Mouse (Mus musculus) midbrain, embryonic 16.5 days (tissue): ENCODE measurements at regions not wholly inside any gene's neighbourhood (a gene's known extent, or its start where the extent isn't known, plus 50 kb on each side); places are given as distances from the start of the nearest gene placed in this dataset.

Source experiments
- ATAC-seq: fragments of 200-750 bp; cut with Nextera tagmentation; 2 replicates; pipeline ENCODE4 v1.8.0; 2017; ENCODE audit warnings: moderate TSS enrichment
- H3K27ac ChIP-seq: fragments of 300-500 bp; sonication (generic); 2 replicates; pipeline ENCODE4 v1.5.1; 2014; ENCODE audit warnings: mild to moderate bottlenecking, low read length, mixed read lengths
- H3K27me3 ChIP-seq: fragments of 300-500 bp; sonication (generic); 2 replicates; pipeline ENCODE4 v1.6.1; 2014; ENCODE audit warnings: low read depth, low read length, mixed read lengths; ENCODE audit not compliant: control insufficient read depth, insufficient read depth
- H3K36me3 ChIP-seq: fragments of 300-500 bp; sonication (generic); 2 replicates; pipeline ENCODE4 v1.6.1; 2014; ENCODE audit warnings: mild to moderate bottlenecking, low read length, moderate library complexity, mixed read lengths; ENCODE audit not compliant: control insufficient read depth, insufficient read depth
- H3K4me1 ChIP-seq: fragments of 300-500 bp; sonication (generic); 2 replicates; pipeline ENCODE4 v1.6.1; 2014; ENCODE audit warnings: mild to moderate bottlenecking, low read length, mixed read lengths; ENCODE audit not compliant: control insufficient read depth, insufficient read depth
- H3K4me2 ChIP-seq: fragments of 300-500 bp; sonication (generic); 2 replicates; pipeline ENCODE4 v1.6.1; 2014; ENCODE audit warnings: mild to moderate bottlenecking, low read length, mixed read lengths
- H3K4me3 ChIP-seq: fragments of 300-500 bp; sonication (generic); 2 replicates; pipeline ENCODE4 v1.5.1; 2014; ENCODE audit warnings: low read depth, mild to moderate bottlenecking, low read length, moderate library complexity, mixed read lengths
- H3K9ac ChIP-seq: fragments of 300-500 bp; sonication (generic); 2 replicates; pipeline ENCODE4 v1.6.1; 2014; ENCODE audit warnings: low read depth, low read length, mixed read lengths
- H3K9me3 ChIP-seq: fragments of 300-500 bp; sonication (generic); replicated peaks from 2 replicates; pipeline ENCODE4 v1.6.1; 2014; ENCODE audit warnings: mild to moderate bottlenecking, low read length, mixed read lengths; ENCODE audit not compliant: control insufficient read depth, poor library complexity, severe bottlenecking
- WGBS: fragments of 180-500 bp; shearing (Covaris S2); extraction: QIAGEN DNeasy Blood & Tissue Kit; methylation state at CpG from one replicate; pipeline ENCODE4 v1.1.7; 2014; 5-methylcytosine and 5-hydroxymethylcytosine counted together

- Histone ChIP-seq H3K4me2 (no peak overlapping the region), H3K9me3 (no peaks in the 10 kb centered on the region), H3K9ac (no peak overlapping the region), H3K27me3 (no peaks in the 10 kb centered on the region), H3K4me1 (no peaks in the 10 kb centered on the region), H3K27ac (no peak overlapping the region), H3K4me3 (no peak overlapping the region), H3K36me3 (no peaks in the 10 kb centered on the region)
- no peak for ATAC-seq
- WGBS, result 93% methylated on average over 2 of the region's 2 CpGs
Measured at GRCm38 (mm10) chr16:74649207-74649606, 237.6 kb upstream of the Robo2 start.

GRCm38 (mm10) chr16:74648384-74648783, 236.8 kb upstream of the Robo2 start:
- Histone ChIP-seq H3K27me3 (no peaks in the 10 kb centered on the region), H3K4me2 (no peak overlapping the region), H3K4me1 (no peaks in the 10 kb centered on the region), H3K4me3 (no peak overlapping the region), H3K36me3 (no peaks in the 10 kb centered on the region), H3K27ac (no peak overlapping the region), H3K9me3 (no peaks in the 10 kb centered on the region), H3K9ac (no peak overlapping the region)
- no peak for ATAC-seq

GRCm38 (mm10) chr16:74644750-74645366, 233.2 kb upstream of the Robo2 start:
- no peak overlapping the region for H3K4me2 ChIP-seq
- H3K27ac ChIP-seq, result no peak overlapping the region
- H3K36me3 ChIP-seq, result no peaks in the 10 kb centered on the region
- no peak overlapping the region for H3K4me3 ChIP-seq
- no peaks in the 10 kb centered on the region for H3K4me1 ChIP-seq
- no peak overlapping the region for H3K9ac ChIP-seq
- peak; percentile 36; the same call in 1 of the 2 replicates for ATAC-seq
- WGBS, result 19% methylated on average over 10 of the region's 10 CpGs
- no peaks in the 10 kb centered on the region for H3K9me3 ChIP-seq
- no peaks in the 10 kb centered on the region for H3K27me3 ChIP-seq

- H3K9ac ChIP-seq, result no peak overlapping the region
- H3K9me3 ChIP-seq, result no peaks in the 10 kb centered on the region
- no peak for ATAC-seq
- H3K27me3 ChIP-seq, result no peaks in the 10 kb centered on the region
- no peaks in the 10 kb centered on the region for H3K4me1 ChIP-seq
- 82% methylated on average over 7 of the region's 7 CpGs for WGBS
- no peak overlapping the region for H3K4me3 ChIP-seq
- no peak overlapping the region for H3K27ac ChIP-seq
- H3K36me3 ChIP-seq, result no peaks in the 10 kb centered on the region
- no peak overlapping the region for H3K4me2 ChIP-seq
Measured at GRCm38 (mm10) chr16:74639805-74640204, 228.2 kb upstream of the Robo2 start.

- no peaks in the 10 kb centered on the region for H3K27me3 ChIP-seq
- H3K4me1 ChIP-seq, result no peaks in the 10 kb centered on the region
- ATAC-seq, result no peak
- H3K4me2 ChIP-seq, result no peak overlapping the region
- WGBS, result 44% methylated on average over 5 of the region's 5 CpGs
- H3K9ac ChIP-seq, result no peak overlapping the region
- H3K4me3 ChIP-seq, result no peak overlapping the region
- no peak overlapping the region for H3K27ac ChIP-seq
- no peaks in the 10 kb centered on the region for H3K36me3 ChIP-seq
- no peaks in the 10 kb centered on the region for H3K9me3 ChIP-seq
Measured at GRCm38 (mm10) chr16:74637638-74638037, 226.0 kb upstream of the Robo2 start.

- Histone ChIP-seq H3K4me3 (no peak overlapping the region), H3K36me3 (no peaks in the 10 kb centered on the region), H3K4me1 (no peaks in the 10 kb centered on the region), H3K4me2 (no peak overlapping the region), H3K27me3 (no peaks in the 10 kb centered on the region), H3K9ac (no peak overlapping the region), H3K9me3 (no peaks in the 10 kb centered on the region), H3K27ac (no peak overlapping the region)
- no peak for ATAC-seq
- 86% methylated on average over 2 of the region's 2 CpGs for WGBS
Measured at GRCm38 (mm10) chr16:74625783-74626182, 214.2 kb upstream of the Robo2 start.

GRCm38 (mm10) chr16:74612072-74612471, 200.4 kb upstream of the Robo2 start:
- WGBS, result 54% methylated on average over 4 of the region's 4 CpGs
- no peak overlapping the region for H3K27ac ChIP-seq
- no peaks in the 10 kb centered on the region for H3K9me3 ChIP-seq
- no peak for ATAC-seq
- H3K4me3 ChIP-seq, result no peak overlapping the region
- H3K4me1 ChIP-seq, result no peaks in the 10 kb centered on the region
- no peaks in the 10 kb centered on the region for H3K36me3 ChIP-seq
- H3K4me2 ChIP-seq, result no peak overlapping the region
- H3K9ac ChIP-seq, result no peak overlapping the region
- no peaks in the 10 kb centered on the region for H3K27me3 ChIP-seq

GRCm38 (mm10) chr16:74609564-74609963, 197.9 kb upstream of the Robo2 start:
- H3K27me3 ChIP-seq, result no peaks in the 10 kb centered on the region
- H3K4me3 ChIP-seq, result no peak overlapping the region
- no peak for ATAC-seq
- WGBS, result 71% methylated on average over 4 of the region's 4 CpGs
- no peak overlapping the region for H3K9ac ChIP-seq
- H3K4me1 ChIP-seq, result no peaks in the 10 kb centered on the region
- no peaks in the 10 kb centered on the region for H3K36me3 ChIP-seq
- H3K27ac ChIP-seq, result no peak overlapping the region
- no peak overlapping the region for H3K4me2 ChIP-seq
- no peaks in the 10 kb centered on the region for H3K9me3 ChIP-seq

- 84% methylated on average over 1 of the region's 1 CpGs for WGBS
- no peak for ATAC-seq
Measured at GRCm38 (mm10) chr16:74598361-74598760, 186.7 kb upstream of the Robo2 start.

More at GRCm38 (mm10) chr16:74598361-74598760, 186.7 kb upstream of the Robo2 start:
- Histone ChIP-seq H3K4me2 (no peak overlapping the region), H3K9ac (no peak overlapping the region), H3K4me3 (no peak overlapping the region), H3K9me3 (no peaks in the 10 kb centered on the region), H3K4me1 (no peaks in the 10 kb centered on the region), H3K27ac (no peak overlapping the region), H3K36me3 (no peaks in the 10 kb centered on the region), H3K27me3 (no peaks in the 10 kb centered on the region)
